Mouse (Mus musculus): ENCODE results near the gene Nup43. TPM values are rescaled to one million over a fixed set of nuclear protein-coding genes. Genes with fewer than 3 reads are reported as not detected.

Gene Nup43
- polyA plus RNA-seq, 1 experiment = 15.4 TPM

- H3K4me2 ChIP-seq (ENCODE audit: low read depth) = peak overlapping the region; percentile 98
- H3K79me2 ChIP-seq (ENCODE audit: control insufficient read depth, insufficient read depth) = peaks cover 62% of the 10 kb centered on the region
- H3K4me3 ChIP-seq = peak overlapping the region; percentile 91
- H3ac ChIP-seq (ENCODE audit: control insufficient read depth, insufficient read length) = peak overlapping the region; percentile 66
- TF ChIP-seq POLR2AphosphoS2 (IDR thresholded peaks at IDR 0.05; ENCODE audit: insufficient read length, low read depth) (peak; percentile 98), SRF (IDR thresholded peaks at IDR 0.05; ENCODE audit: control insufficient read depth, insufficient read length, low read depth) (peak; percentile 14), E2F4 (IDR thresholded peaks at IDR 0.05; ENCODE audit: insufficient read depth) (peak; percentile 49), POLR2A (IDR thresholded peaks at IDR 0.05; ENCODE audit: insufficient read length, low read depth) (peak; percentile 99), USF1 (IDR thresholded peaks at IDR 0.05; ENCODE audit: low read depth) (no peak), REST (IDR thresholded peaks at IDR 0.05; ENCODE audit: insufficient read depth, insufficient read length) (peak; percentile 29), TCF12 (IDR thresholded peaks at IDR 0.05; ENCODE audit: insufficient read depth, poor library complexity, severe bottlenecking) (no peak), TCF3 (IDR thresholded peaks at IDR 0.05; ENCODE audit: insufficient read length, low read depth) (no peak), MYOG (IDR thresholded peaks at IDR 0.05; ENCODE audit: control insufficient read depth in 1 of 3, insufficient read depth in 1 of 3, insufficient read length in 2 of 3, low read depth in 2 of 3) (peak; percentile 3 to 75 (median 72)), MAX (IDR thresholded peaks at IDR 0.05; ENCODE audit: low read depth) (no peak), MYOD1 (IDR thresholded peaks at IDR 0.05; ENCODE audit: control insufficient read depth in 1 of 3, insufficient read length in 2 of 3, low read depth in 2 of 3) (peak in 2 of 3 experiments; percentile 70 to 76), CEBPB (IDR thresholded peaks at IDR 0.05; ENCODE audit: insufficient read depth, poor library complexity, severe bottlenecking) (no peak)
- H3K27me3 ChIP-seq (ENCODE audit: control insufficient read depth, insufficient read depth, insufficient read length) = no peaks in the 10 kb centered on the region
- no peaks in the 10 kb centered on the region for H3K36me3 ChIP-seq (ENCODE audit: control insufficient read depth, insufficient read depth)
These were observed 3.9 kb upstream of the Nup43 start for GRCm38 (mm10) chr10:7663159-7664026.

- TF ChIP-seq USF1 (IDR thresholded peaks at IDR 0.05; ENCODE audit: low read depth) = no peak
- no peak for TF ChIP-seq POLR2AphosphoS2 (IDR thresholded peaks at IDR 0.05; ENCODE audit: insufficient read length, low read depth)
- TF ChIP-seq CEBPB (IDR thresholded peaks at IDR 0.05; ENCODE audit: insufficient read depth, poor library complexity, severe bottlenecking) = no peak
- Histone ChIP-seq H3K4me3 (peak overlapping the region; percentile 91), H3K79me2 (ENCODE audit: control insufficient read depth, insufficient read depth) (peaks cover 57% of the 10 kb centered on the region), H3ac (ENCODE audit: control insufficient read depth, insufficient read length) (peak overlapping the region; percentile 66), H3K4me2 (ENCODE audit: low read depth) (peak overlapping the region; percentile 98), H3K36me3 (ENCODE audit: control insufficient read depth, insufficient read depth) (no peaks in the 10 kb centered on the region), H3K27me3 (ENCODE audit: control insufficient read depth, insufficient read depth, insufficient read length) (no peaks in the 10 kb centered on the region)
These were observed 3.2 kb upstream of the Nup43 start for GRCm38 (mm10) chr10:7664027-7664526.

- Histone ChIP-seq H3K4me2 (ENCODE audit: low read depth) (no peak overlapping the region), H3K36me3 (ENCODE audit: control insufficient read depth, insufficient read depth) (no peaks in the 10 kb centered on the region), H3ac (ENCODE audit: control insufficient read depth, insufficient read length) (no peak overlapping the region), H3K79me2 (ENCODE audit: control insufficient read depth, insufficient read depth) (peaks cover 49% of the 10 kb centered on the region), H3K27me3 (ENCODE audit: control insufficient read depth, insufficient read depth, insufficient read length) (no peaks in the 10 kb centered on the region), H3K4me3 (no peak overlapping the region)
- TF ChIP-seq MYOD1 (IDR thresholded peaks at IDR 0.05; ENCODE audit: control insufficient read depth in 1 of 3, insufficient read length in 2 of 3, low read depth in 2 of 3) = no peak
- TF ChIP-seq POLR2A (IDR thresholded peaks at IDR 0.05; ENCODE audit: insufficient read length, low read depth) = no peak
- no peak for TF ChIP-seq MYOG (IDR thresholded peaks at IDR 0.05; ENCODE audit: control insufficient read depth in 1 of 3, insufficient read depth in 1 of 3, insufficient read length in 2 of 3, low read depth in 2 of 3)
- no peak for TF ChIP-seq POLR2AphosphoS2 (IDR thresholded peaks at IDR 0.05; ENCODE audit: insufficient read length, low read depth)
These were observed 2.4 kb upstream of the Nup43 start for GRCm38 (mm10) chr10:7664889-7665288.

- Histone ChIP-seq H3ac (ENCODE audit: control insufficient read depth, insufficient read length) (no peak overlapping the region), H3K4me3 (no peak overlapping the region), H3K36me3 (ENCODE audit: control insufficient read depth, insufficient read depth) (peaks cover 26% of the 10 kb centered on the region), H3K79me2 (ENCODE audit: control insufficient read depth, insufficient read depth) (peaks cover 19% of the 10 kb centered on the region), H3K4me2 (ENCODE audit: low read depth) (no peak overlapping the region), H3K27me3 (ENCODE audit: control insufficient read depth, insufficient read depth, insufficient read length) (no peaks in the 10 kb centered on the region)
- TF ChIP-seq E2F4 (IDR thresholded peaks at IDR 0.05; ENCODE audit: insufficient read depth) = no peak
- no peak for TF ChIP-seq MAX (IDR thresholded peaks at IDR 0.05; ENCODE audit: low read depth)
- TF ChIP-seq TCF3 (IDR thresholded peaks at IDR 0.05; ENCODE audit: insufficient read length, low read depth) = no peak
- no peak for TF ChIP-seq POLR2A (IDR thresholded peaks at IDR 0.05; ENCODE audit: insufficient read length, low read depth)
- no peak for TF ChIP-seq REST (IDR thresholded peaks at IDR 0.05; ENCODE audit: insufficient read depth, insufficient read length)
- TF ChIP-seq MYOD1 (IDR thresholded peaks at IDR 0.05; ENCODE audit: control insufficient read depth in 1 of 3, insufficient read length in 2 of 3, low read depth in 2 of 3) = no peak
- TF ChIP-seq TCF12 (IDR thresholded peaks at IDR 0.05; ENCODE audit: insufficient read depth, poor library complexity, severe bottlenecking) = no peak
- no peak for TF ChIP-seq CEBPB (IDR thresholded peaks at IDR 0.05; ENCODE audit: insufficient read depth, poor library complexity, severe bottlenecking)
- no peak for TF ChIP-seq POLR2AphosphoS2 (IDR thresholded peaks at IDR 0.05; ENCODE audit: insufficient read length, low read depth)
- no peak for TF ChIP-seq USF1 (IDR thresholded peaks at IDR 0.05; ENCODE audit: low read depth)
- TF ChIP-seq SRF (IDR thresholded peaks at IDR 0.05; ENCODE audit: control insufficient read depth, insufficient read length, low read depth) = no peak
- no peak for TF ChIP-seq MYOG (IDR thresholded peaks at IDR 0.05; ENCODE audit: control insufficient read depth in 1 of 3, insufficient read depth in 1 of 3, insufficient read length in 2 of 3, low read depth in 2 of 3)
These were observed 6.4 kb downstream of the Nup43 start for GRCm38 (mm10) chr10:7673673-7674072.
